Mouse (Mus musculus) liver, postnatal 0 days (tissue): Measurements from ENCODE around the gene Tex2.

Experiments
- CTCF ChIP-seq: sonication (generic); IDR thresholded peaks from 2 replicates; pipeline ENCODE4 v1.5.1; 2016; ENCODE audit warnings: antibody characterized with exemption, low read depth
- EP300 ChIP-seq: IDR thresholded peaks from 2 replicates; pipeline ENCODE4 v1.6.1; 2016; ENCODE audit warnings: antibody characterized with exemption, low read depth, mild to moderate bottlenecking

- no peak for TF ChIP-seq CTCF
- no peak for TF ChIP-seq EP300
Observed at GRCm38 (mm10) chr11:106465932-106466331, 147.3 kb downstream of the Tex2 start.
